Mouse (Mus musculus): ENCODE results near the gene Txnl4b.

DNA sequence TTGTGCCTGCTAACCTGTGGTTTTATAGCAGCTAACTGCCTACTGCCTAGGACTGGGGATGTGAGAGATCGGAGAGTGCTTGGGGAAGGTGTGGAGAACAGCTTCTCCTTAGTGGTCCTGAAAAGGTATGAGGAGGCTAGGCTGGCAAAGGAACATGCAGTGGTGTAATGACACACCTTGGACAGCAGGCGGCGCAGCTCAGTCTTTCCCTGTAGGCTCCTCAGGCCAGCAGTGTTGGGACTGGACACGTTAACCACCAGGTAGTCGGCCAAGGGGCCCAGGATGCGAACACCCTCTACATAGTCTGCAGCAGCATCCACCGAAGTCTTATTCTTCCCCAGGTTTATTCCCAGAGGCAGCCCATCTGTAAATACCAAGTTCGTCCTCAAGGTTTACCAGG is 30.2 kb downstream of the Txnl4b start:
- no peak for TF ChIP-seq EP300 (optimal IDR thresholded peaks at IDR 0.05)
- peak; percentile 86 for TF ChIP-seq CTCF (IDR thresholded peaks at IDR 0.05; ENCODE audit: low read depth)

All from stomach, postnatal 0 days (tissue).